Mouse (Mus musculus) heart, postnatal 25 days (tissue): ENCODE data around the gene Saa4. TPM values are rescaled to one million over a fixed set of nuclear protein-coding genes. Genes with fewer than 3 reads are reported as not detected.
"Not testable (repeated sequence)": the region's sequence is repeated elsewhere in the genome, so short reads cannot be mapped to it uniquely, and the experiment has no call there.

Experiments
- DNase-seq: peaks from one replicate; pipeline ENCODE4 v3.0.0; 2022; ENCODE audit warnings: low spot score
- intact Hi-C: fragments of 180-260 bp; cut with DNase I; formaldehyde crosslinking; loops from one replicate; pipeline ENCODE4 v1.15.1; 2025
- total RNA-seq, 2 experiments: library from RNA; stranded (reverse); gene quantifications; 2 replicates each; pipeline ENCODE4 v1.2.3; 2021

The Saa4 gene
- total RNA-seq, 2 experiments from 2014 or later = not detected

DNA sequence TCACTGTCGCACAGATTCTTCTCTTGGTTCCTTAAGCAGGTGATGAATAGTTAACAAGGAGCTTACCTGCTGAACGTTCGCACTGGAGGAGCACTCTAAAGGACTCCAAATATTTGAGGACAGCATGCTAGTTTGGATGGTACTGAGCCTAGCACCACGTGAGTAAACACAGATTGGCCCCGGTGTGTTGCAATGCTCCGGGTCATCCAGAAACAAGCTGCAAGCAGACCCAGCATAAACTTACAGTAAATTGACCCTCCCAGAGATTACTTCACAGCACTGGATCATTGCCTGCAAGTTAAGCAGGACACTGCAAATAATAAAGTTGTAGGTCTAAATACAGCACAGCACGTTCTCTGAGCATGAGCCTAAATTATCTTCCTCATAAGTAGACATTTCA lies 12.9 kb downstream of the Saa4 start:
- DNase-seq = no peak
- intact Hi-C loops = loop anchor here (10.0 kb wide), 1 partner anchor 685 kb away; the partner anchor contains the start of genes Abcc6 and Nomo1

DNA sequence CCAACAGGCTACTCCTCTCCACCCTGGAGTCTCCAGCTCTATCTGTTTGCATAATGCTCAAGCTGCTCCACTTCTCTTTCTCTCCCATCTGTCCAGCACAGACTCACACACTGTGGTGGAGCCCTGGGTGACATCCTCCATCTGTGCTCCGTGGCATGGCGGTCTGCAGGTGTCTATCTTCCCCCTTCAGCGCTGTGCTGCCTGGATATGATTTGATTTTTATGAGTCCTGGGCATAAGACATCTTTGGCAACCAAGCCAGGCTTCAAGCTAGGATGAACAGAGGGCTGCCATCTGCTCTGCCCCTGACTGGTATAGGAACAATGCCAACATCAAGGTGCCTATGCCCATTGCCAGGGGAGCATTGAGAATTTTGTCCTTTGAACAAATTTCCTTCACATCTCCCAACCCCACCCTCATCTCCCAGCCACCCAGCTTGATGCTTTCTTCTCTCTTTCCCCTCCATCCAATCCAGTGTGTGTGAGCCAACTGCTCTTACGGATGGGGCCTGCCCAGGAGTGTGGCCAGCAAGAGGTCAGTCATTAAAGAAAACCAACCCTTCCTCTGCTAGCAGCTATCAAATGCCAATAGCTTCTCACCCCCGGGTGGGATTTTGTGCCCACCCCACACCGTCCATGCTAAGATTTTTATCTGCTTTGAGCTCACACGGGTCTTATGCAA lies 13.7 kb downstream of the Saa4 start:
- intact Hi-C loops = loop anchor here (10.0 kb wide), 1 partner anchor 684 kb away; the partner anchor contains the start of genes Abcc6 and Nomo1
- no peak for DNase-seq

DNA sequence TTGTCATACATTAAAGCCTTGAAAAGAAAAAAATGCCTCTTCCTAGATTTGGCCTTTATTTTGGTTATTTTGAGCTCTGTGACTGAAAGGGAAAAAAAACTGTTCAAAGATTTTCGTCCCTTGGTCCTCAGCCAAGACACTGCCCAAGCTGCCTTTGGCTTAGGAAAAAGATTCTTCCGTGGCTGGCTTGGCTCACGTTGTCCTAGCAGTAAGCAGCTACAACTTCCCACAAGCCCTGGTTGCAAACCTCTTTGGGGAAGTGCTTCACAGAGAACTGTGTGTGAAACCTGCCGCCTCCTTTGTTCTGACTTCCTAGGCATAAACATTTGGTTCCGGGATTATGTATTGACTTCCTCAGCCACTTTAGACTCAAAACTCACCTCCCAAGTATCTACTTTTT lies 15.5 kb downstream of the Saa4 start:
- DNase-seq = no peak
- intact Hi-C loops = loop anchor here (10.0 kb wide), 1 partner anchor 682 kb away; the partner anchor contains the start of genes Abcc6 and Nomo1

DNA sequence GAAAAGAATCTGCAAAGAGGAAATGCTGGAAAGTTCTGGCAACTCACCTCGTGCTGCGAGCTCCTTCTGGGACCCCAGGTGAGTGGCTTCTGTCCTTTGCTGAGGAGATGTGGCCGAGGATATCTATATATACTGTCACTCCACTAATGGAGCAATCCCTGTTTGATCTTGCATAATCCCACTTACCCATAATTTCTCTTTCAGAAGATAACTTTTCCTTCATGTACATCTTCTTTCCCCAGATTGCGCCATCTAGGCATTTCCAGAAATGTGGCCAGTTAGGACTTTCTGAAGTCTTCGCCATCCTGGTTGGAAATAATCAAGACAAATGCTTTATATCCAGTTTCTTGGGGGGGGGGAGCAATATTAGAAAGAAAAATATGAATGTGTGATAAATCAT lies 16.8 kb downstream of the Saa4 start, which contains the start of gene Saa3:
Saa3 (minus strand) TSS at position 101 of the 400 bp plus-strand sequence.
- no peak for DNase-seq
- intact Hi-C loops = loop anchor here (2.0 to 10.0 kb wide), 2 partner anchors 55 to 681 kb away; partner anchors contain the start of genes Abcc6 and Nomo1

DNA sequence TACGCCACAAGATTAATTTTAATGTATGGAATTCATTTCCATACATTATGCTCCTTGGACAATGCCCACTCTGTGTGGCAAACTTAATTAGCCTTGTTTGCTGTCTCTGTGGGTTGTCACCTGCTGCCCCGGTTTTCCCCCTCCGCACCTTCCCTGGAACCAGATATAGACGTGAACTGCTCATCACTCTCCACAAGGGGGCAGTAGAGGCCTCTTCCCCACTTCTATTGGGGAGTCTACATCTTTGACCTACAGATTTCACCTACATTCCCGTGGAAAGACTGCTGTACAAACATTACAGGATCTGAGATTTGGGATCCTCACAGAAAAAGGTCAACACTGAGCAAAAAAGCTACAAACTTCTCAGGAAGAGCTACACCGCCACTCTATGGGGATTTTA lies 17.9 kb downstream of the Saa4 start:
- no peak for DNase-seq
- intact Hi-C loops = loop anchor here (2.0 to 10.0 kb wide), 2 partner anchors 56 to 680 kb away; partner anchors contain the start of genes Abcc6 and Nomo1

- no peak for DNase-seq
- intact Hi-C loops = loop anchor here (10.0 kb wide), 1 partner anchor 677 kb away; the partner anchor contains the start of genes Abcc6 and Nomo1
Measured at GRCm38 (mm10) chr7:46712250-46712649, 20.2 kb downstream of the Saa4 start.

GRCm38 (mm10) chr7:46710390-46710844 lies 22.0 kb downstream of the Saa4 start, which contains the start of gene Saal1:
Gene Saal1, minus strand, starts transcription at chr7:46710680.
- intact Hi-C loops = loop anchor here (10.0 kb wide), 1 partner anchor 676 kb away; the partner anchor contains the start of genes Abcc6 and Nomo1
- peak; percentile 58 for DNase-seq

GRCm38 (mm10) chr7:46700521-46701025 lies 31.8 kb downstream of the Saa4 start:
- intact Hi-C loops = no loop called here

GRCm38 (mm10) chr7:46696754-46697153 lies 35.6 kb downstream of the Saa4 start:
- intact Hi-C loops = no loop called here
- DNase-seq = no peak

More at GRCm38 (mm10) chr7:46700521-46701025, 31.8 kb downstream of the Saa4 start:
- no peak for DNase-seq

DNA sequence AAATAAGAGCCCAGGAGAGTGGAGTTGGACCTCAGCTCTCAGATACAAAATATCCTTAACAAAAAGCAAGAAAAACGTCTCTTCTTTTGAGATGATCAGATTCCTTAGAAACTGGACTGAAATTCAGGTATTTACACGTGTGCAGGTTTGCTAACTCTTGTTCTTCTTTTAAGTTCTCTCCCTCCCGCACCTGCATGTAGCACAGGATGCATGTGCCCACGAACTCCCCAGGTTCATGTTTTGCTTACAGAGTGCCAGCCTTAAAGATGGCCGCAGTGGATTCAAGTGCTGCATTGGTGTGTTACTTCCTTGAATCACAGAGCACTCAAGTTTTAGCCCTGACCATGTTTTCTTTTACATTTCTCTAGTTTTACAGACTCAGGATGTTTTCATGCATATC lies 45.6 kb downstream of the Saa4 start:
- intact Hi-C loops = no loop called here
- no peak for DNase-seq

DNA sequence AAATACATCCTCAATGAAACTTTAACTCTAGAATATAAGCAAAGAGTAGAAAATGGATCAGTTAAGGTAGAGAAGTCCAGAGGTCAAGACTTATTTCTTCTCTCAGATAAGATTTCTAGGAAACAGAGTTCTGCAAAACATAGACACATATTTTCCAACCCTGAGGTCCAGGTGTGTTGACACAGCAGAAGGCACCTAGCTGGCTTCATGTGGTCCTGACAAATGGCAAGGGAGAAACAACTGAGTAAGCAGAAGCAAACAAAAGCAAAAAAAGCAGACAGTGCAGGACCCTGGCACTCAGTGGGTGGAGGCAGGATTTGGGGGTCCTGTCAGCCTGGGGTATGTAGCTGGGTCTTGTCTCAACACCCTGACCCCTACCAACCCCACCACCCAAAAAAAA lies 51.7 kb downstream of the Saa4 start:
- intact Hi-C loops = no loop called here
- no peak for DNase-seq

- intact Hi-C loops, DNase-seq: not testable (repeated sequence)
Measured at GRCm38 (mm10) chr7:46679044-46679443, 53.4 kb downstream of the Saa4 start.

- intact Hi-C loops = no loop called here
- DNase-seq = no peak
Measured at GRCm38 (mm10) chr7:46678417-46678816, 54.0 kb downstream of the Saa4 start.

Other genes with a start within 250 kb of the Saa4 start
- 1 to 10 TPM; 3.7 to 4.0 TPM for gene Sergef, start 92.8 kb downstream of the Saa4 start, total RNA-seq
- not detected for gene Tph1, start 60.1 kb downstream of the Saa4 start, total RNA-seq
- 1 to 10 TPM; 4.1 to 4.7 TPM for gene Saal1, start 21.9 kb downstream of the Saa4 start, total RNA-seq
- gene Saa3, start 16.9 kb downstream of the Saa4 start, total RNA-seq = 1 to 10 TPM in 1 of 2 experiments, under 1 TPM in 1; 0.53 to 2.4 TPM
- not detected for gene Saa1, start 10.4 kb upstream of the Saa4 start, total RNA-seq
- gene Saa2, start 19.2 kb upstream of the Saa4 start, total RNA-seq = not detected
- 10 to 100 TPM in 1 of 2 experiments, 1 to 10 TPM in 1; 8.6 to 10.5 TPM for gene Hps5, start 63.5 kb upstream of the Saa4 start, total RNA-seq
- gene Gtf2h1, start 63.5 kb upstream of the Saa4 start, total RNA-seq = 10 to 100 TPM; 15.7 to 16.9 TPM
- gene Ldha, start 108.9 kb upstream of the Saa4 start, total RNA-seq = 100 to 1,000 TPM; 799 to 856 TPM
- gene Ldhc, start 128.6 kb upstream of the Saa4 start, total RNA-seq = not detected
- gene Tsg101, start 187.4 kb upstream of the Saa4 start, total RNA-seq = 10 to 100 TPM; 62.1 to 64.8 TPM
- 10 to 100 TPM in 1 of 2 experiments, 1 to 10 TPM in 1; 8.2 to 10.8 TPM for gene Uevld, start 225.9 kb upstream of the Saa4 start, total RNA-seq